Mouse (Mus musculus): Measurements from ENCODE around the gene Zfp719. TPM values are rescaled to one million over a fixed set of nuclear protein-coding genes. Genes with fewer than 3 reads are reported as not detected.

The Zfp719 gene
- polyA plus RNA-seq, 1 experiment from 2014 or later: 10.1 TPM

DNA sequence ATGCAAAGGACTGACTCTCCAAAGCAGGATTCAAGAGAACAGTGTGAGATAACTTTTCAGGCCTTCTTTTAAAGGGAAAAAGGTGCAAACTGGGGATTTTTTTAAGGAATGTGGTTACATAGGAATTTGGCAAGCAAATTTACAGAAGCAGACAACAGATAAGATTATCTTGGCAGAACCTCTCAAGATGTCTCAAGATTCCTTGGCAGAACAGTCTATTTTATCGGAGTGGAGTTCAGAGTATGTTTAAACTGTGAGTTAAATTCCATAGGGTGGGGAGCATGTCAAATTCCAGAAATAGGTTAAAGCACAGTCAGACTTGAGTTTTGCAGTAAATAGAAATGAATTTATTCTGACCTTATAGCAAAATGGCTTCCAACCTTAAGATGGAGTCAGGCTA, 22.5 kb upstream of the Zfp719 start:
- H3K9me3 ChIP-seq: no peaks in the 10 kb centered on the region
- ATAC-seq: no peak
- H3K9ac ChIP-seq: no peak overlapping the region
- H3K4me2 ChIP-seq (replicated peaks): no peak overlapping the region
- no peaks in the 10 kb centered on the region for H3K27me3 ChIP-seq (replicated peaks)
- no peak overlapping the region for H3K27ac ChIP-seq
- no peaks in the 10 kb centered on the region for H3K36me3 ChIP-seq
- H3K4me3 ChIP-seq (replicated peaks): no peak overlapping the region
- H3K4me1 ChIP-seq (replicated peaks): no peaks in the 10 kb centered on the region
- 41% methylated on average over 1 of the region's 1 CpGs for WGBS

DNA sequence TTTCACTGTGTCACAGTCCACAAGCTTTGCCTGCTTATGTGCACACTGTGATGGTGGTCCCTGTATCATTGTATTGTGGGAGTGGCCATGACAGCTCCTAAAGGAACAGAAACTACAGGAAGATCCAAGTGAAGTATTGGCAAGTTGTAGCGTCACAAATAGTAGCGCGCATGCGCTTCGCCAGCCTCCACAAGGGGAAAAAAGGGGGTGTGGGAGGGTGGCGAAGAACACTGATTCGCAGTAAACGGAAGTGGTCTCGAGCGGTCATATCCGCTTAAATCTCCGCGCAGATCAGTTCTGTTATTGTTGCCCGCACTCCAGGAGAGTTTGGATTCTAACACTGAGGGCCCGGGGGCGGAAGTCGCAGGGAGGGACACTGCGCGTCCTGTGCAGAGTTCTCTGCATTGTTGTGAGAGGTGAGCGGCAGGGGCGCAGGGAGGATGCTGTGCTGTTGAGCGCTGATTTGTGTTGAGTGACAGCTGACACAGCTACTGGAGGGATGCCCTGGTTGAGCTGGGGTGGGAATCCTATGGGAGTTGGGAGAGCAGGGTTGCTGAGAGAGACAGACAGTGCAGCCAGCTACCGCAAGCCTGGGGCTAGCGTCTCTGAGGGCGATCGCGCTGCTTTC, 17.3 kb upstream of the Zfp719 start, which contains the start of gene Zfp658:
Zfp658 (plus strand) TSS at position 251 of the 628 bp plus-strand sequence.
- WGBS: under 1% methylated on average over 27 of the region's 27 CpGs
- H3K36me3 ChIP-seq: no peaks in the 10 kb centered on the region
- peak; percentile 89 for ATAC-seq

DNA sequence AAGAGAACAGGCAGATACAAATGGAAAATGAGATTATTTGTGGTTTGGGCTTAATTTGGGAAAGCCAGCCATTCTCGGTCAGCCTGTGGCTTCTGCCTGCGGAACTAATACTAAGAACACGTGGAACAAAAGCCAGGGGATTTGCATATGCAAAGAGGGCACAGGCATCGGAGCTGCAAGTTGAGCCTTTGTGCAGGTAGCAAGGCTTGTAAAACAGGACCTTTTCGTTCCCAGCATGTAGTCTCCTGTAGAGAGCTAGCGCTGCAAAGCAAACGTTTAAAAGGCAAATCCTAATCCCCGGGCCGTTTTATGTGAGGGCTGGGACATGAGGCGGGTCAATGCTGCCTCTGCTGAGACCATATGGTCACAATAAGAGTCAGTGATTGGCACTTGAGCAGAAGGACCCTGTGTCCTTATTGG, 16.7 kb upstream of the Zfp719 start:
- Histone ChIP-seq H3K4me1 (replicated peaks) (peaks cover 11% of the 10 kb centered on the region), H3K36me3 (no peaks in the 10 kb centered on the region), H3K27ac (peak overlapping the region; percentile 86), H3K9me3 (no peaks in the 10 kb centered on the region), H3K4me2 (replicated peaks) (peak overlapping the region; percentile 84), H3K4me3 (replicated peaks) (peak overlapping the region; percentile 70), H3K27me3 (replicated peaks) (no peaks in the 10 kb centered on the region), H3K9ac (peak overlapping the region; percentile 77)
- under 1% methylated on average over 10 of the region's 10 CpGs for WGBS
- peak; percentile 54 for ATAC-seq

More for the DNA sequence above, 17.3 kb upstream of the Zfp719 start, which contains the start of gene Zfp658:
- Histone ChIP-seq H3K27ac (peak within 1 kb of the TSS; percentile 86), H3K4me2 (replicated peaks) (peak within 1 kb of the TSS; percentile 84), H3K9ac (peak within 1 kb of the TSS; percentile 77), H3K4me1 (replicated peaks) (peaks cover 11% of the 10 kb centered on the region), H3K27me3 (replicated peaks) (no peaks in the 10 kb centered on the region), H3K4me3 (replicated peaks) (peak within 1 kb of the TSS; percentile 70), H3K9me3 (no peaks in the 10 kb centered on the region)

DNA sequence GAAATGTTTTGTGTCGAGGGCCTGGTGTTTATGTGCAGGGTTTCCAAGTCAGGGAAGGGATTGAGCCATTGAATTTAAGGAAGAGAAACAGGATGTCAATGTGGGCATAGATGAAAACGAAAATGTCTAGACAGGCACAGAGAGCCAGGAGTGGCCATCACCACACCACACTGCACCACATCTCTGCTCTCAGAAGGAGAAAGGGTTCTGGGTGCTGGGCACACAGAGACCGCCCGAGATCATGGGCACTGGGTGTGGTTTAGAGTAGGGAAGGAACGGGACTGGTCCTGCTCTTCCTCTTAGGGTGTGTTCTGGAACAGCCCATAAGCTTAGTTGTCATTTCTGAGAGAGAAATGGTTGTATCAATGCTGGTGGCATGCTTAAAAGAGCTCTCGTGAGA, 16.1 kb upstream of the Zfp719 start:
- H3K4me2 ChIP-seq (replicated peaks): peak overlapping the region; percentile 84
- H3K27me3 ChIP-seq (replicated peaks): no peaks in the 10 kb centered on the region
- H3K4me1 ChIP-seq (replicated peaks): peaks cover 11% of the 10 kb centered on the region
- 57% methylated on average over 6 of the region's 6 CpGs for WGBS
- peak overlapping the region; percentile 77; the same call in 1 of the 2 replicates for H3K9ac ChIP-seq
- no peak overlapping the region for H3K27ac ChIP-seq
- ATAC-seq: no peak
- H3K4me3 ChIP-seq (replicated peaks): peak overlapping the region; percentile 70; the same call in 1 of the 2 replicates
- H3K9me3 ChIP-seq: no peaks in the 10 kb centered on the region
- no peaks in the 10 kb centered on the region for H3K36me3 ChIP-seq

DNA sequence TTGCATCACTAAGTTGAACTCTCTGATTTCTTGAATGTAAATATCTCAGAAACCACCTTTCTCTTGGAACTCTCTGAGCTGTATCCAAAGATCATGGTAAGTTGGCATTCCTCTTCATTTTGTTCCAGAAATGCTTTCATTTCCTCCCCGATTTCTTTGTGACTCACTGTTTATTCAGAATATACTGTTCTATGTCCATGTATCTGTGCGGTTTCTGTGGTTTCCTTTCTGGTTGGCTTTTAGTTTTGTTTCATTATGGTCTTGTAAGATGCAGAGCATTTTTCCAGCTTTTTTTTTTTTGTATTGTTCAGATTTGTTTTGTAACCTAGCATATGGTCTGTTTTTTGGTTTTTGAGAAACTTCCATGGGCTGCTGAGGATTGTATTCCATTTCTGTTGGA, 8.2 kb upstream of the Zfp719 start:
- Histone ChIP-seq H3K27me3 (replicated peaks) (no peaks in the 10 kb centered on the region), H3K27ac (no peak overlapping the region), H3K9ac (no peak overlapping the region), H3K36me3 (peaks cover 25% of the 10 kb centered on the region), H3K4me1 (replicated peaks) (no peaks in the 10 kb centered on the region), H3K4me3 (replicated peaks) (no peak overlapping the region), H3K4me2 (replicated peaks) (no peak overlapping the region), H3K9me3 (no peaks in the 10 kb centered on the region)
- ATAC-seq: no peak
- 88% methylated on average over 2 of the region's 2 CpGs for WGBS

DNA sequence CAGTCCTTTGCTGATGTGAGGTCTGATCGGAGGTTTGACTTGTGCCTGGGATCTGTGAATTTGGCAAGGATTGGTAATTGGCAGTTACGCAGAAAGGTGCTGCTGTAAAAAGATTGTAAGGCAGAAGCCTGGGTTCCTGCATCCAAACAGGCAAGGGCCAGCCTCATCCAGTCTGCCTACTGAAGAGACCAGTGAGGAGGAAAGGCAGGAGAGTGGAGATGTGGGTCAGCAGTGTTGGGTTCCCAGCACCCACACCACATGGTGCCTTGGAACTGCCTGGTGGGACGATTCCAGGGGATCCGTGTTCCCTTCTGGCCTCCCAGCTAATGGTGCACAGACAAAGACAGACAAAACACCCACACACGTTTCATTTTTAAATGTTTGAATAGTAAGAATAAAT, 1.1 kb downstream of the Zfp719 start:
- WGBS: 59% methylated on average over 5 of the region's 5 CpGs
- H3K9ac ChIP-seq: peak overlapping the region; percentile 63

DNA sequence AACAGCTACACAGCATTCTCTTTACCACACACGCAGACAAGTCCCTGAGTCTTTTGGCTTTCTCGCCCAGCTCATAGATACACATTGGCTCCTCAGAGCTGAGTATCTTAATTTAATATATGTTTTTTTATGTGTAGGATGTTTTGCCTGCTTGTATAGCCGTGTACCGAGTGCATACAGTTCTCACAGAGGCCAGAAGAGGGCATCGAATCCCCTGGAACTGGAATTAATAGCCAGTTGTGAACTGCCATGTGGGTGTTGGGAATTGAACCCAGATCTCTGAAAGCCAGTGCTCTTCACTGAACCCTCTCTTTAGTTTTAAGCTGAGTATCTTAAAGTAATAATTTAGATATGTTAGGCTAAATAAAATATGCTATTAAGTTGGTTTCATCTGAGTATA, 5.4 kb downstream of the Zfp719 start:
- ATAC-seq: no peak
- 91% methylated on average over 5 of the region's 5 CpGs for WGBS

More for the DNA sequence above, 1.1 kb downstream of the Zfp719 start:
- no peaks in the 10 kb centered on the region for H3K27me3 ChIP-seq (replicated peaks)
- H3K4me3 ChIP-seq (replicated peaks): peak overlapping the region; percentile 65
- peak overlapping the region; percentile 72 for H3K4me2 ChIP-seq (replicated peaks)
- peaks cover 16% of the 10 kb centered on the region for H3K36me3 ChIP-seq
- H3K9me3 ChIP-seq: no peaks in the 10 kb centered on the region
- peaks cover 6% of the 10 kb centered on the region for H3K4me1 ChIP-seq (replicated peaks)
- H3K27ac ChIP-seq: no peak overlapping the region
- ATAC-seq: no peak

DNA sequence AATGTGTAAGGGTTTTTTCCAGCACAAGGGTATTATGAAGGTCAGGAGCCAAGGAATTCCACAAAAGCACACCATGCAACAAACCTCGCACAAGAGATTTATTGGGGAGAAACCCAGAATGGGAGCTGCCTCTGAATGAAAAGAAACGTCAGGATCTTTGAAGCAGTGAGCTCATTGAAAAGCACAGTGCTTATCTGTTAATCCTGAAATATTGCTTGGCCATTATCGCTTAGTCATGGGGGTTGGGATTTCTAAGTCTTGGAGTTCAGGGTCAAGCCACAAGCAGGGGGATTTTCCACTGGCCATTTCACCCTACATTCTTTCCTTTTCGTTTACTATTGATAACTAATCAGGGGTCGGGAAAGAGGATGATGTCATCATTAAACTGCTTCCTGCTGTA, 22.5 kb downstream of the Zfp719 start:
- no peak overlapping the region for H3K4me2 ChIP-seq (replicated peaks)
- no peak; the same call in 1 of the 2 replicates for ATAC-seq
- no peaks in the 10 kb centered on the region for H3K36me3 ChIP-seq
- H3K9me3 ChIP-seq: no peaks in the 10 kb centered on the region
- no peak overlapping the region for H3K27ac ChIP-seq
- no peak overlapping the region for H3K9ac ChIP-seq
- WGBS: 29% methylated on average over 5 of the region's 5 CpGs
- no peaks in the 10 kb centered on the region for H3K27me3 ChIP-seq (replicated peaks)
- H3K4me1 ChIP-seq (replicated peaks): peaks cover 5% of the 10 kb centered on the region; the same call in 1 of the 2 replicates
- H3K4me3 ChIP-seq (replicated peaks): no peak overlapping the region

More for the DNA sequence above, 5.4 kb downstream of the Zfp719 start:
- Histone ChIP-seq H3K27me3 (replicated peaks) (no peaks in the 10 kb centered on the region), H3K36me3 (peaks cover 46% of the 10 kb centered on the region), H3K4me2 (replicated peaks) (no peak overlapping the region), H3K9me3 (no peaks in the 10 kb centered on the region), H3K4me3 (replicated peaks) (no peak overlapping the region), H3K9ac (no peak overlapping the region), H3K4me1 (replicated peaks) (peaks cover 6% of the 10 kb centered on the region), H3K27ac (no peak overlapping the region)

DNA sequence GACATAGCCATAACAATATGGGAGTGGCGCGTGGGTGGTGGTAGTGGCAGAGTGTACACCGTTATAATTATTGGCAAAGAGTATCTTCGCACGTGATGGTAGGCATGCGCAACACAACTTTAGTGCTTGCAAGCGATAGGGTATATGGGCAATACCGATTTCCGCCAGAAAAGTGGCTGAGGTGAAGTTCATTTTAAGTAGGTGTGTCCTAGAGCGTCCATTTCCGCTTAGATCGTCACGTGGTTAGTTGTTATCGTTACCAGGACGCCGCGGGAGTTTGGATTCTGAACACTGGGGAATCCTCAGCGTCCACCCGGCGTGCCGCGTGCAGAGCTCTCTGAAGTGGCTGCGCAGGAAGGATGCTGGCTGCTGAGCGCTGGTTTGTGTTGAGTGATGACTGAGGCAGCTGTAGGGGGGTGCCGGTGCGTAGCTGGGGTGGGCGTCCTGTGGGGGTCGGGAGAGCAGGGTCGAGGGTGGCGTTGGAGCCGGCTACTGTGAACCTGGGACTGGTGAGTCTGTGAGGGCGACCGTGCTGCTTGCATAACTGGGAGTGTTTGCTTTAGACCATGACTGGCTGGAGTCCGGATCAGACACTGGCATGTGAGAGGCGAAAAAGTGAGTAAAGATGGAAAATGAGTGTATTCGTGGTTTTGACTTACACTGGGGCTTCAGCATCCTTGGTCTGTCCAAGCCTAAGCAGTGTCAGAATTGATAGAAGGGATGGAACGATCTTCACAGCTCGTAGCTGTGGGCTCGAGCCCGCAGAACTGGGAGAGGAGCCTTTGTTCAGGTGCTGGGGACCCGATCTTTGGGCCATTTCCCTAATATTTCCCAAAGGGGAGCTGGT, 27.7 kb downstream of the Zfp719 start, which contains the start of gene Zfp819:
Zfp819 (plus strand) TSS at position 274 of the 847 bp plus-strand sequence.
- Histone ChIP-seq H3K4me3 (replicated peaks) (peak within 1 kb of the TSS; percentile 31), H3K9ac (peak within 1 kb of the TSS; percentile 30; the same call in 1 of the 2 replicates), H3K9me3 (no peaks in the 10 kb centered on the region), H3K4me1 (replicated peaks) (peaks cover 9% of the 10 kb centered on the region), H3K36me3 (no peaks in the 10 kb centered on the region), H3K4me2 (replicated peaks) (peak within 1 kb of the TSS; percentile 78), H3K27ac (no peak within 1 kb of the TSS), H3K27me3 (replicated peaks) (no peaks in the 10 kb centered on the region)
- WGBS: 16% methylated on average over 41 of the region's 41 CpGs
- peak; percentile 93 for ATAC-seq

DNA sequence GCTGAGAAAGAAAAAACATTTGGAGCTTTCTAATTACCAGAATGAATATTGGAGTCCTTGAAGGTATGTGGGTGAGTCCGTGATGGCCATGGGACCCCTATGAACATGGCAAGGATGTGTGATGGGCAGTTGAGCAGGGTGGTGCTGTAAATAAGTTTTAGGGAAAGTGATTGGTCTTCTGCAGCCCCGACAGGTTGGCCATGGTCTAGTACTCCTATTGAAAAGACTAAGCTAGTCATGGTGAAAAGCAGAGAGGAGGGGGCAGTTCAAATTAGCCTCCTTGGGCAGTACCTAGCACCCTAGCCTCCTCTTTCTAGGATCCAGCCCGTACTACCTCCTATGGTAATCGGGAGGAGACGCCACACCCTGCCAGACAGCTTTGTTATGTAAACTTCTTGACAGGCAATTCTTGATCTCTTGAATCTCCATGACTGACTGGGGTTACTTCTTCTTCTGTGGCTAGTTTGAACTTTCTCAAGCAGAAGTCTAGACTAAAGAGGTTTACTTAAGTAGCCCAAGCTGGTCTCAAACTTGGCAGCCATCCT, 28.4 kb downstream of the Zfp719 start:
- WGBS: 25% methylated on average over 5 of the region's 5 CpGs
- no peak overlapping the region for H3K4me3 ChIP-seq (replicated peaks)
- no peak overlapping the region for H3K27ac ChIP-seq
- no peak overlapping the region for H3K9ac ChIP-seq
- H3K27me3 ChIP-seq (replicated peaks): no peaks in the 10 kb centered on the region
- H3K4me1 ChIP-seq (replicated peaks): peaks cover 8% of the 10 kb centered on the region
- H3K4me2 ChIP-seq (replicated peaks): no peak overlapping the region; the same call in 1 of the 2 replicates
- H3K36me3 ChIP-seq: no peaks in the 10 kb centered on the region
- ATAC-seq: no peak
- H3K9me3 ChIP-seq: no peaks in the 10 kb centered on the region

DNA sequence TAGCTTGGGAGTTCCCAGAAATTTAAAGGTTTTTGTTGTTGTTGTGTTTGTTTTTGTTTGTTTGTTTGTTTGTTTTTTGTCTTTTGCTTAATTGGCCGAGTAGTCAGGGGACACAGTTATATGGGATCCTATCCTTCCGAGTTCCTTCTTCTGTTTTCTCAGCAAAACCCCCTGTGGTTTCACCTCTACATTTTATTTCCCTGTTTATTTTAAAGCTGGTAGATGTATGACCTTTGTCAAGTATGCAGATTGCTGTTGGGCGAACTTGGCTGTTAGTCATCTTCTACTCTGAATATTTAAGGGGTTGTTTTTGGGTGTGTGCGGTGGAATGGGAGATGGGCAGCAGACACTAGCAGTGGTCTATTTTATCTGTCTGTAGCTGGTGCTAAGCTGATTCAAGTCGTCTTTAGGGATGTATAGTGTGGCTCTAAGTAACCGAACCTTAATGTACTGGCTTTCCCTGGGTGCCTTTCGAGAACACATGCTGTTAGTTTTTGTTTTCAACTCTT, 29.0 kb downstream of the Zfp719 start:
- Histone ChIP-seq H3K4me2 (replicated peaks) (no peak overlapping the region), H3K9me3 (no peaks in the 10 kb centered on the region), H3K36me3 (no peaks in the 10 kb centered on the region), H3K27ac (no peak overlapping the region), H3K27me3 (replicated peaks) (no peaks in the 10 kb centered on the region), H3K9ac (no peak overlapping the region), H3K4me1 (replicated peaks) (peaks cover 8% of the 10 kb centered on the region), H3K4me3 (replicated peaks) (no peak overlapping the region)
- ATAC-seq: no peak
- 73% methylated on average over 7 of the region's 7 CpGs for WGBS

Measured in intestine, embryonic 15.5 days (tissue).